Mouse (Mus musculus) stomach, postnatal 0 days (tissue): Measurements from ENCODE around the gene F2. TPM values are rescaled to one million over a fixed set of nuclear protein-coding genes. Genes with fewer than 3 reads are reported as not detected.
A peak's percentile ranks its signal among the peaks of the same experiment; 100 is the strongest.

Experiments used
- ATAC-seq: fragments of 200-750 bp; cut with Nextera tagmentation; 2 replicates; pipeline ENCODE4 v1.8.0; 2017; ENCODE audit not compliant: low FRiP score, low TSS enrichment
- DNase-seq: peaks from one replicate; pipeline ENCODE4 v3.0.0-alpha.2; 2016; ENCODE audit warnings: low spot score
- H3K27ac ChIP-seq: fragments of 300-500 bp; sonication (generic); replicated peaks from 2 replicates; pipeline ENCODE4 v1.5.1; 2014; ENCODE audit warnings: mild to moderate bottlenecking, control low read depth
- H3K27me3 ChIP-seq: fragments of 300-500 bp; sonication (generic); 2 replicates; pipeline ENCODE4 v1.6.1; 2014; ENCODE audit warnings: low read length; ENCODE audit not compliant: control insufficient read depth, insufficient read depth
- H3K36me3 ChIP-seq: fragments of 300-500 bp; sonication (generic); 2 replicates; pipeline ENCODE4 v1.6.1; 2014; ENCODE audit warnings: low read length, mixed read lengths; ENCODE audit not compliant: control insufficient read depth, insufficient read depth
- H3K4me1 ChIP-seq: fragments of 300-500 bp; sonication (generic); replicated peaks from 2 replicates; pipeline ENCODE4 v1.6.1; 2014; ENCODE audit warnings: antibody characterized with exemption; ENCODE audit not compliant: control insufficient read depth, insufficient read depth
- H3K4me2 ChIP-seq: fragments of 300-500 bp; sonication (generic); replicated peaks from 2 replicates; pipeline ENCODE4 v1.6.1; 2014; ENCODE audit warnings: low read depth, mild to moderate bottlenecking, control low read depth, moderate library complexity
- H3K4me3 ChIP-seq: fragments of 300-500 bp; sonication (generic); 2 replicates; pipeline ENCODE4 v1.5.1; 2014; ENCODE audit warnings: low read depth, low read length, control low read depth
- H3K9ac ChIP-seq: fragments of 300-500 bp; sonication (generic); 2 replicates; pipeline ENCODE4 v1.6.1; 2014; ENCODE audit warnings: mild to moderate bottlenecking, low read length, control low read depth, mixed read lengths
- H3K9me3 ChIP-seq: fragments of 300-500 bp; sonication (generic); 2 replicates; pipeline ENCODE4 v1.6.1; 2016; ENCODE audit warnings: low read length; ENCODE audit not compliant: control insufficient read depth
- CTCF ChIP-seq: IDR thresholded peaks from 2 replicates; pipeline ENCODE4 v1.5.1; 2016; ENCODE audit warnings: antibody characterized with exemption, low read depth, mild to moderate bottlenecking, moderate library complexity
- EP300 ChIP-seq: optimal IDR thresholded peaks from 2 replicates; pipeline ENCODE3; 2016; ENCODE audit warnings: antibody characterized with exemption
- WGBS: fragments of 180-500 bp; shearing (Covaris S2); extraction: QIAGEN DNeasy Blood & Tissue Kit; methylation state at CpG from one replicate; pipeline ENCODE4 v1.1.7; 2014; 5-methylcytosine and 5-hydroxymethylcytosine counted together
- polyA plus RNA-seq: library from polyadenylated mRNA; unstranded; fragments of >200 nt; fragmentation: Nextera tagmentation; extraction: Ambion mirVana; gene quantifications from 2 replicates; pipeline ENCODE4 v1.2.1, GENCODE M21; 2015

The F2 gene
- polyA plus RNA-seq, 1 experiment from 2014 or later = 3.3 TPM

GRCm38 (mm10) chr2:91635486-91635885, 728 bp downstream of the F2 start:
- Histone ChIP-seq H3K36me3 (no peaks in the 10 kb centered on the region), H3K9ac (no peak overlapping the region), H3K4me1 (no peaks in the 10 kb centered on the region), H3K9me3 (no peaks in the 10 kb centered on the region), H3K4me3 (no peak overlapping the region), H3K4me2 (no peak overlapping the region), H3K27me3 (no peaks in the 10 kb centered on the region), H3K27ac (peak overlapping the region; percentile 63; the same call in 1 of the 2 replicates)
- DNase-seq (no peak), ATAC-seq (no peak)
- WGBS = 83% methylated on average over 11 of the region's 11 CpGs
- no peak for TF ChIP-seq CTCF
- TF ChIP-seq EP300 = no peak

GRCm38 (mm10) chr2:91634841-91635240, 1.4 kb downstream of the F2 start:
- Histone ChIP-seq H3K27me3 (no peaks in the 10 kb centered on the region), H3K4me1 (no peaks in the 10 kb centered on the region), H3K4me2 (no peak overlapping the region), H3K9me3 (no peaks in the 10 kb centered on the region), H3K36me3 (no peaks in the 10 kb centered on the region), H3K27ac (no peak overlapping the region), H3K9ac (no peak overlapping the region), H3K4me3 (no peak overlapping the region)
- no peak for TF ChIP-seq CTCF
- TF ChIP-seq EP300 = no peak
- 66% methylated on average over 9 of the region's 9 CpGs for WGBS
- DNase-seq (no peak), ATAC-seq (no peak)

GRCm38 (mm10) chr2:91633334-91633977, 2.8 kb downstream of the F2 start:
- Histone ChIP-seq H3K9ac (no peak overlapping the region), H3K27ac (no peak overlapping the region), H3K9me3 (no peaks in the 10 kb centered on the region), H3K4me2 (no peak overlapping the region), H3K4me1 (no peaks in the 10 kb centered on the region), H3K4me3 (no peak overlapping the region), H3K36me3 (no peaks in the 10 kb centered on the region), H3K27me3 (no peaks in the 10 kb centered on the region)
- 54% methylated on average over 12 of the region's 12 CpGs for WGBS
- ATAC-seq (no peak), DNase-seq (no peak)
- no peak for TF ChIP-seq EP300
- no peak for TF ChIP-seq CTCF

GRCm38 (mm10) chr2:91632316-91632715, 3.9 kb downstream of the F2 start:
- Histone ChIP-seq H3K9ac (no peak overlapping the region), H3K4me1 (no peaks in the 10 kb centered on the region), H3K36me3 (no peaks in the 10 kb centered on the region), H3K9me3 (no peaks in the 10 kb centered on the region), H3K27me3 (no peaks in the 10 kb centered on the region), H3K4me2 (no peak overlapping the region), H3K27ac (no peak overlapping the region), H3K4me3 (no peak overlapping the region)
- no peak for TF ChIP-seq EP300
- TF ChIP-seq CTCF = no peak
- 0 out of 2 replicates have a peak, but pooled peaks have one; percentile 25 for ATAC-seq
- no peak for DNase-seq
- WGBS = 74% methylated on average over 5 of the region's 5 CpGs

GRCm38 (mm10) chr2:91631826-91632225, 4.4 kb downstream of the F2 start:
- no peak for DNase-seq
- Histone ChIP-seq H3K9ac (no peak overlapping the region), H3K4me2 (no peak overlapping the region), H3K4me1 (no peaks in the 10 kb centered on the region), H3K27me3 (no peaks in the 10 kb centered on the region), H3K4me3 (no peak overlapping the region), H3K27ac (no peak overlapping the region), H3K9me3 (no peaks in the 10 kb centered on the region), H3K36me3 (no peaks in the 10 kb centered on the region)
- no peak for ATAC-seq
- WGBS = 78% methylated on average over 5 of the region's 5 CpGs
- no peak for TF ChIP-seq CTCF
- no peak for TF ChIP-seq EP300

- H3K27ac ChIP-seq = no peak overlapping the region
- H3K9ac ChIP-seq = no peak overlapping the region
- TF ChIP-seq EP300 (no peak), CTCF (no peak)
- ATAC-seq (no peak), DNase-seq (no peak)
- no peak overlapping the region for H3K4me2 ChIP-seq
- no peaks in the 10 kb centered on the region for H3K36me3 ChIP-seq
- no peak overlapping the region for H3K4me3 ChIP-seq
- WGBS = 91% methylated on average over 12 of the region's 12 CpGs
- H3K4me1 ChIP-seq = no peaks in the 10 kb centered on the region
- no peaks in the 10 kb centered on the region for H3K9me3 ChIP-seq
- H3K27me3 ChIP-seq = no peaks in the 10 kb centered on the region
Measured at GRCm38 (mm10) chr2:91630384-91630783, 5.8 kb downstream of the F2 start.
